Mouse (Mus musculus): Measurements from ENCODE around the gene Shcbp1l.
"Not testable (repeated sequence)": the region's sequence is repeated elsewhere in the genome, so short reads cannot be mapped to it uniquely, and the experiment has no call there.

Shcbp1l gene

GRCm38 (mm10) chr1:153481025-153481412 lies 56.1 kb downstream of the Shcbp1l start:
- ATAC-seq (ENCODE audit: insufficient number of reproducible peaks, low FRiP score, low TSS enrichment), result no peak

- ATAC-seq (ENCODE audit: insufficient number of reproducible peaks, low FRiP score, low TSS enrichment), result no peak
These were observed 60.3 kb downstream of the Shcbp1l start for GRCm38 (mm10) chr1:153485201-153485796.

- not testable (repeated sequence) for ATAC-seq (ENCODE audit: insufficient number of reproducible peaks, low FRiP score, low TSS enrichment)
These were observed 61.2 kb downstream of the Shcbp1l start for GRCm38 (mm10) chr1:153486120-153486519.

GRCm38 (mm10) chr1:153486767-153487499 lies 62.0 kb downstream of the Shcbp1l start:
- ATAC-seq (ENCODE audit: insufficient number of reproducible peaks, low FRiP score, low TSS enrichment), result peak; percentile 75

GRCm38 (mm10) chr1:153487500-153487879 lies 62.5 kb downstream of the Shcbp1l start, which contains the start of gene Dhx9:
Gene Dhx9, minus strand, starts transcription at chr1:153487660.
- peak; percentile 90 for ATAC-seq (ENCODE audit: insufficient number of reproducible peaks, low FRiP score, low TSS enrichment)

GRCm38 (mm10) chr1:153489132-153489531 lies 64.2 kb downstream of the Shcbp1l start:
- no peak for ATAC-seq (ENCODE audit: insufficient number of reproducible peaks, low FRiP score, low TSS enrichment)

- ATAC-seq (ENCODE audit: insufficient number of reproducible peaks, low FRiP score, low TSS enrichment), result no peak
These were observed 64.6 kb downstream of the Shcbp1l start for GRCm38 (mm10) chr1:153489540-153489939.

GRCm38 (mm10) chr1:153489963-153490362 lies 65.0 kb downstream of the Shcbp1l start:
- no peak for ATAC-seq (ENCODE audit: insufficient number of reproducible peaks, low FRiP score, low TSS enrichment)

- ATAC-seq (ENCODE audit: insufficient number of reproducible peaks, low FRiP score, low TSS enrichment), result no peak
These were observed 66.4 kb downstream of the Shcbp1l start for GRCm38 (mm10) chr1:153491345-153491744.

- ATAC-seq (ENCODE audit: insufficient number of reproducible peaks, low FRiP score, low TSS enrichment), result no peak
These were observed 66.9 kb downstream of the Shcbp1l start for GRCm38 (mm10) chr1:153491822-153492221.

- no peak for ATAC-seq (ENCODE audit: insufficient number of reproducible peaks, low FRiP score, low TSS enrichment)
These were observed 68.4 kb downstream of the Shcbp1l start for GRCm38 (mm10) chr1:153493338-153493737.

GRCm38 (mm10) chr1:153493931-153494330 lies 69.0 kb downstream of the Shcbp1l start:
- ATAC-seq (ENCODE audit: insufficient number of reproducible peaks, low FRiP score, low TSS enrichment), result no peak

- ATAC-seq (ENCODE audit: insufficient number of reproducible peaks, low FRiP score, low TSS enrichment), result no peak
These were observed 71.1 kb downstream of the Shcbp1l start for GRCm38 (mm10) chr1:153496030-153496429.

GRCm38 (mm10) chr1:153500030-153500429 lies 75.1 kb downstream of the Shcbp1l start:
- no peak for ATAC-seq (ENCODE audit: insufficient number of reproducible peaks, low FRiP score, low TSS enrichment)

GRCm38 (mm10) chr1:153501644-153502321 lies 76.8 kb downstream of the Shcbp1l start:
- no peak for ATAC-seq (ENCODE audit: insufficient number of reproducible peaks, low FRiP score, low TSS enrichment)
